In the genomic region with DNA sequence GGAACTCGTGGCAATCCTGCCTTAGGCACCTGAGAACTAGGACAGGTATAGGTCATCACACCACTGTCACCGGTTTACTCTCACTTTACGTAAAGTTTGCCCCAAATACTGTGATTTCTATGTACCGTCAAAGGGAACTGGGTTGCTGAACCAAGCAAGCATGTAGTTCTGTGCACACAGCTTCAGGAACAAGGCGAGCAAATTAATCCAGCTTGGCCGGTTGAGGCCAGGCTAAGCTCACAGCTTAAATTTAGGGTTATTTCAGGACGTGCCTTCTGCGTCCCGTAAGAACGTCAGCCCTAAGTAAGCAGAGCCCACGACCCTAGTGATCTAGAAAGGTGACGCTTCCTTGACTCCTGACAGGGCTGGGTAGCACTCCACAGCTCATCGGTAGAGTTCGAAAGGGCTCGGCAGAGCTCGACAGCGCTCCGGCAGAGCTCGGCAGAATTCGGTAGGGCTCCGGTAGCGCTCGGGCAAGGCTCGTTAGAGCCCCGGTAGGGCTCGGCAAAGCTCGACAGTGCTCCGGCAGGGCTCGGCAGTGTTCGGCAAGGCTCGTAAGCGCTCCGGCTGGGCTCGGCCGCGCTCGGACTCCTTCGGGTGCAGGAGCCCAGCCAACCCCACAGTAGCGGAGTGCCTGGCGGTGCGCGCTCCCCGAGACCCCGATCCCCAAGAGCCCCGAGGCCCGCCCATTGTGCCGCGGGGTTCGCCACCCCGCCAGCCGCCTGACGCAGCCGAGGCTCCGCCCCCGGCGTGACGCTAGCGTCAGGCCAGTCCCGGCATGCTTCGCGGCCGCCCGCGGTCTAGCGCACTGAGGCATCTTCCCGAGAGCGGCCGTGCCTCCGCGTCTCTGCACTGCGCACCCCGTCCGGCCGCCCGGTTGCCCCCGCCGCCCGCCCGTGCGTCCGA, we compare ENCODE assay signal across 8 mouse cellular contexts. TPM values are rescaled to one million over a fixed set of nuclear protein-coding genes. Genes with fewer than 3 reads are reported as not detected.
DNase-seq lines count a peak whose midpoint lies in the region; ATAC-seq and TF ChIP-seq lines count a peak whose summit lies in the region.

A gene (plus strand): TSS at position 770 of the 906 bp plus-strand sequence.

- peak; percentile 90 for TF ChIP-seq POLR2A in cortical plate, adult 2 months (IDR thresholded peaks at IDR 0.05; ENCODE audit: extremely low read depth, insufficient read depth, low read length)

- H3K36me3 ChIP-seq in megakaryocyte, embryonic 14.5 days (replicated peaks; ENCODE audit: low read length), result peaks cover 17% of the 10 kb centered on the region

- peaks cover 7% of the 10 kb centered on the region; the same call in 1 of the 2 replicates for H3K4me1 ChIP-seq in cortical plate, adult 2 months (ENCODE audit: control insufficient read depth, insufficient read depth, low read length)
- peaks cover 49% of the 10 kb centered on the region for H3K4me1 ChIP-seq in megakaryocyte, embryonic 14.5 days

- ATAC-seq in activated CD4-positive, CD25-positive, alpha-beta regulatory T cell, adult 4 months, result peak; percentile 73

- peak within 1 kb of the TSS; percentile 94 for H3K27ac ChIP-seq in cortical plate, adult 2 months (ENCODE audit: insufficient read depth, low read length)

- peak; percentile 88 to 92 for DNase-seq in gastrocnemius, adult 8-10 months (ENCODE audit: low spot score in 2 of 2)
- DNase-seq in hindlimb bud, embryonic 11.5 days (ENCODE audit: extremely low spot score, low read depth, low spot score), result peak; percentile 72
- peak; percentile 98 to 99 for DNase-seq in left cerebral cortex, adult 8-10 months (ENCODE audit: low spot score in 2 of 2)
- peak; percentile 97 to 98 for DNase-seq in right cerebral cortex, postnatal 10 days (ENCODE audit: low spot score in 2 of 2)
- DNase-seq in urinary bladder, postnatal 25 days (ENCODE audit: low spot score), result peak; percentile 92

- H3K27me3 ChIP-seq in megakaryocyte, embryonic 14.5 days (replicated peaks), result no peaks in the 10 kb centered on the region

- TF ChIP-seq CTCF in cortical plate, adult 2 months (IDR thresholded peaks at IDR 0.05; ENCODE audit: extremely low read depth, insufficient read depth, low read length), result no peak

- no peaks in the 10 kb centered on the region for H3K9me3 ChIP-seq in megakaryocyte, embryonic 14.5 days

- H3K4me3 ChIP-seq in cortical plate, adult 2 months (ENCODE audit: insufficient read depth, low read length), result peak within 1 kb of the TSS; percentile 39
- peak within 1 kb of the TSS; percentile 99 for H3K4me3 ChIP-seq in megakaryocyte, embryonic 14.5 days (replicated peaks)

RNA-seq across cellular contexts. Expression of the gene that starts here (rescaled TPM):
- 10 to 100 TPM; 25.9 to 33.6 TPM for polyA plus RNA-seq in activated CD4-positive, CD25-positive, alpha-beta regulatory T cell, adult 4 months (2017; shearing (Covaris generic))
- 172 and 174 TPM in 2 replicates for polyA plus RNA-seq in cortical plate, adult 2 months (2012; rRNA removed)
- 10 to 100 TPM; 14.4 to 17.9 (median 16.1) TPM for total RNA-seq in gastrocnemius, adult 8-10 months (2022)
- 100 to 1,000 TPM; 175 to 192 (median 181) TPM for total RNA-seq in left cerebral cortex, adult 8-10 months (2022)
- 3.1 and 12.0 TPM in 2 replicates for polyA plus RNA-seq in megakaryocyte, embryonic 14.5 days (2012; ENCODE audit: insufficient read depth, low replicate concordance)

Comparison
In these comparisons a context has a peak if more than half of its experiments do, and no peak if none do; other contexts are left out.
1. Peak in every context shown above with its lines: DNase-seq, ATAC-seq, H3K4me3 ChIP-seq and H3K27ac ChIP-seq.
2. RNA of the gene that starts here (total RNA-seq): 175 to 192 TPM in left cerebral cortex, adult 8-10 months; 14.4 to 17.9 TPM in gastrocnemius, adult 8-10 months; every median in the first group is over 4 times any median in the second.